Mouse (Mus musculus) embryonic facial prominence, embryonic 14.5 days (tissue): ENCODE measurements around the gene Clec12a. TPM values are rescaled to one million over a fixed set of nuclear protein-coding genes. Genes with fewer than 3 reads are reported as not detected.

ENCODE experiments used
- ATAC-seq: fragments of 200-750 bp; cut with Nextera tagmentation; 2 replicates; pipeline ENCODE4 v1.8.0; 2017; ENCODE audit warnings: low read depth, moderate number of reproducible peaks, moderate TSS enrichment
- DNase-seq: peaks from one replicate; pipeline ENCODE4 v3.0.0-alpha.2; 2015; ENCODE audit warnings: low spot score
- H3K27ac ChIP-seq: fragments of 300-500 bp; sonication (generic); replicated peaks from 2 replicates; pipeline ENCODE4 v1.5.1; 2014; ENCODE audit warnings: low read depth, mild to moderate bottlenecking, low read length, moderate library complexity
- H3K27me3 ChIP-seq: fragments of 300-500 bp; sonication (generic); replicated peaks from 2 replicates; pipeline ENCODE4 v1.6.1; 2014; ENCODE audit warnings: low read length; ENCODE audit not compliant: control insufficient read depth, insufficient read depth
- H3K36me3 ChIP-seq: fragments of 300-500 bp; sonication (generic); 2 replicates; pipeline ENCODE4 v1.6.1; 2014; ENCODE audit warnings: low read length, mixed read lengths; ENCODE audit not compliant: control insufficient read depth, insufficient read depth
- H3K4me1 ChIP-seq: fragments of 300-500 bp; sonication (generic); 2 replicates; pipeline ENCODE4 v1.6.1; 2014; ENCODE audit warnings: antibody characterized with exemption, low read length; ENCODE audit not compliant: control insufficient read depth, insufficient read depth
- H3K4me2 ChIP-seq: fragments of 300-500 bp; sonication (generic); 2 replicates; pipeline ENCODE4 v1.6.1; 2014; ENCODE audit warnings: low read depth, mild to moderate bottlenecking, low read length, moderate library complexity, mixed read lengths
- H3K4me3 ChIP-seq: fragments of 300-500 bp; sonication (generic); 2 replicates; pipeline ENCODE4 v1.5.1; 2014; ENCODE audit warnings: low read depth, mild to moderate bottlenecking, low read length
- H3K9ac ChIP-seq: fragments of 300-500 bp; sonication (generic); 2 replicates; pipeline ENCODE4 v1.6.1; 2014; ENCODE audit warnings: low read depth, mild to moderate bottlenecking, low read length, moderate library complexity, mixed read lengths
- H3K9me3 ChIP-seq: fragments of 300-500 bp; sonication (generic); 2 replicates; pipeline ENCODE4 v1.6.1; 2016; ENCODE audit warnings: low read length; ENCODE audit not compliant: control insufficient read depth
- WGBS: fragments of 180-500 bp; shearing (Covaris S2); extraction: QIAGEN DNeasy Blood & Tissue Kit; methylation state at CpG from one replicate; pipeline ENCODE4 v1.1.7; 2014; 5-methylcytosine and 5-hydroxymethylcytosine counted together
- polyA plus RNA-seq: library from polyadenylated mRNA; unstranded; fragments of >200 nt; fragmentation: Nextera tagmentation; extraction: Ambion mirVana; gene quantifications from 2 replicates; pipeline ENCODE4 v1.2.1, GENCODE M21; 2014

The Clec12a gene
- polyA plus RNA-seq, 1 experiment from 2014 or later = 3.0 TPM

DNA sequence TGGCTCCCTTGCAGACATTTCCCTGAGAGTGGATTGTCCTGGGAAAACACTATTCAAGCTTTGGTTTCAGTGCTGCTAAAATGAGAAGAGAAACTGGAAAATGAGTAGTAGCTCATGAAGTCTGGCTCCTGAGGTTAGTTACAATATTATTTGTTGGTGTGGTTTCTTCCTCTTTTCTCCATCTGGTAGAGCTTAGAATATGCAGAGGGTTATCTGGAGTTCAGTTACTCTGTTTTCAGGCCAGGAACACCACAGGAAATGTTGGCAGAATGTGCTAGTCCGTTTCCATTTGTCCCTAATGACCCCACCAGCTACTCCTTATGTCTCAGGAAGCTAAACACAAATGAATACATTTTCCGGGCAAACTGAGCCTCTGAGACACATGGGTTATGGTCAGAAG is 64.8 kb downstream of the Clec12a start:
- no peaks in the 10 kb centered on the region for H3K4me1 ChIP-seq
- H3K4me3 ChIP-seq = no peak overlapping the region
- no peak overlapping the region for H3K4me2 ChIP-seq
- ATAC-seq (no peak), DNase-seq (peak; percentile 17)
- no peak overlapping the region for H3K9ac ChIP-seq
- no peaks in the 10 kb centered on the region for H3K27me3 ChIP-seq
- WGBS = 33% methylated on average over 2 of the region's 2 CpGs
- H3K9me3 ChIP-seq = no peaks in the 10 kb centered on the region
- no peaks in the 10 kb centered on the region for H3K36me3 ChIP-seq
- H3K27ac ChIP-seq = no peak overlapping the region; the same call in 1 of the 2 replicates

DNA sequence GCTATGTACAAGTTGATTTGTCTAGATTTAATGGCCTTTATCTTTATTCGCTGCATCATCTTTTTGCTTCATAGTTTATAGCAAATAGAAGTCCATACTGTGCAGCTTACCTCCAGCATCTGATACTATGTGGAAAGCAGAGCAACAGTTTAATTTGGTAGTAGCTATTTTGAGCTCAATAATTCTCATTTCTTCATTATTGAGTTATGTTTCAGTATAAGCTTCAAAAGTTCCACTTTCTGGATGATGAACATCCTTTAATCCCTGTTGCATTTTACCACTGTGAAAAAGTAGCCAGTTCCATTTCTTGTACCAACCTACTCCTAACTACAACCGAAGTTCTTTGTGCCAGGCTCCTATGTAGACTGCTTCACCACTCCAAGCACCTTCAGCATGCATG is 66.1 kb downstream of the Clec12a start, which contains the start of gene Clec9a:
TSS of gene Clec9a (plus strand) at position 301 of the 400 bp plus-strand sequence.
- H3K4me3 ChIP-seq = no peak within 1 kb of the TSS
- ATAC-seq = no peak
- no peak within 1 kb of the TSS for H3K4me2 ChIP-seq
- H3K4me1 ChIP-seq = no peaks in the 10 kb centered on the region
- 82% methylated on average over 2 of the region's 2 CpGs for WGBS
- H3K9me3 ChIP-seq = no peaks in the 10 kb centered on the region
- no peak for DNase-seq
- no peaks in the 10 kb centered on the region for H3K27me3 ChIP-seq
- H3K27ac ChIP-seq = no peak within 1 kb of the TSS; the same call in 1 of the 2 replicates
- H3K9ac ChIP-seq = no peak within 1 kb of the TSS
- no peaks in the 10 kb centered on the region for H3K36me3 ChIP-seq

DNA sequence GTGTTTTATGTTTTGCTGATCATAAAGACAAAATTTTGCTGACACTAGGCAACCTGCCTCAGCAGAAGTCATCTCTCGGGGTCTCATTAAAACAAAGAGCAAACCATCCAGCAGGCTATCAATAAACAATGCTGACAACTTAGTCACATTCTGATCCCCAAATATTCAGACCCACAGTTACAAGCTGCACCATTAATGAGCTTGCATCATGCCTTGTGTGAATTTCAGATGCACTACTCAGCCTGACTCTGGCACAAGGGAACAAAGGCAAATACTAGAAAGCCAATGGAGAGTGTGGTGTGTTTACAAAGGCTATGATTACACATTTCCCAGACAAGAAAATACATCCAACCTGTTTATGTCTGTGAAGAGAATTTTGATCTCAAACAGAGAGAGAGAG is 71.7 kb downstream of the Clec12a start:
- WGBS = 72% methylated on average over 1 of the region's 1 CpGs
- no peak for ATAC-seq
- no peaks in the 10 kb centered on the region for H3K27me3 ChIP-seq

More for the DNA sequence above, 71.7 kb downstream of the Clec12a start:
- Histone ChIP-seq H3K36me3 (no peaks in the 10 kb centered on the region), H3K4me1 (no peaks in the 10 kb centered on the region), H3K9ac (no peak overlapping the region), H3K9me3 (no peaks in the 10 kb centered on the region), H3K27ac (no peak overlapping the region), H3K4me3 (no peak overlapping the region), H3K4me2 (no peak overlapping the region)
- DNase-seq = no peak

Other genes starting within 250 kb of the Clec12a start
- 0.18 TPM in 2 replicates for gene Clec2e, start 241.8 kb upstream of the Clec12a start, polyA plus RNA-seq
- gene Clec2d, start 162.1 kb upstream of the Clec12a start, polyA plus RNA-seq = 0.51 and 0.97 TPM in 2 replicates
- 0.18 and 0.35 TPM in 2 replicates for gene Cd69, start 67.3 kb upstream of the Clec12a start, polyA plus RNA-seq
- gene 4922502D21Rik, start 10.9 kb upstream of the Clec12a start, polyA plus RNA-seq = 0.17 TPM in 1 of 2 replicates, not detected in the other
- 0.21 TPM in 1 of 2 replicates, not detected in the other for gene Clec12b, start 43.2 kb downstream of the Clec12a start, polyA plus RNA-seq
- gene Clec1b, start 54.6 kb downstream of the Clec12a start, polyA plus RNA-seq = 1.6 and 2.2 TPM in 2 replicates
- gene Clec9a, start 66.2 kb downstream of the Clec12a start, polyA plus RNA-seq = 0.17 and 0.24 TPM in 2 replicates
- 2.7 and 4.3 TPM in 2 replicates for gene Clec1a, start 109.3 kb downstream of the Clec12a start, polyA plus RNA-seq
- 0.06 TPM in 1 of 2 replicates, not detected in the other for gene Olr1, start 164.5 kb downstream of the Clec12a start, polyA plus RNA-seq
- not detected in 2 replicates for gene Tmem52b, start 169.9 kb downstream of the Clec12a start, polyA plus RNA-seq
- gene Gabarapl1, start 190.5 kb downstream of the Clec12a start, polyA plus RNA-seq = 19.8 and 21.4 TPM in 2 replicates
- not detected in 2 replicates for gene Klre1, start 235.2 kb downstream of the Clec12a start, polyA plus RNA-seq
- gene Klrd1, start 249.1 kb downstream of the Clec12a start, polyA plus RNA-seq = 0.26 and 2.4 TPM in 2 replicates